Mouse (Mus musculus) thymus, postnatal 14 days (tissue): ENCODE measurements around the gene Uba1.

Experiments used
- DNase-seq: peaks from one replicate; pipeline ENCODE4 v3.0.0; 2021

The Uba1 gene

DNA sequence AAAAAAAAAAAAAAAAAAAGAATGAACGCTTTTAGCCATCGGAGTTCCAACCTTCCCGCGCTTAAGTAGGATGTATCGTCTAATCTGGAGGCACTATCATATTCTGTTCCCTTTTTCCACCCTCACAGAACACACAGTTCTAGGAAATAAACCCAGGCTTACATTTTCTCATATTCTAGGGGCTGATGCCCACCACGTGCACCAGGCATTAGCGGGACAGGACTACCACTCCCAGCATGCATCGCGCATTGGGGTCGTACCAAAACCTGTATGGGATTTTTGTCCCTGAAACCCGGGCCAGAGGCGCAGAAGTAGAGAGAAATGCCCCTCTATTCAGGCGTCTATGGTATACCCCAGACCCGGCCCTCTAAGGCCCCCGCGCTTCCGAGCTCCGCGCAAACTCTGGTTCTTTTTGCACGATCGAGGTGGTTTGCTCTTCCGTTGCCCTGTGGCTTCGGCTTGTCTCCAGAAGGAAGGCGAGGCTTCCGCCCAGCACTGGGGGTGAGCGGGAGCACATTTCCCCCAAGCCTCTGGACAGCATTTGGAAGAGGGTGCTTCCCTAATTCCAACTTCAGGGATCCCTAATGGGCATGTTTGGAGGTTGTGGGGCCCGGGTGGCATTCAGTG is at the start of gene Uba1:
Uba1 (plus strand) TSS at position 301 of the 627 bp plus-strand sequence.
- peak; percentile 87 for DNase-seq

DNA sequence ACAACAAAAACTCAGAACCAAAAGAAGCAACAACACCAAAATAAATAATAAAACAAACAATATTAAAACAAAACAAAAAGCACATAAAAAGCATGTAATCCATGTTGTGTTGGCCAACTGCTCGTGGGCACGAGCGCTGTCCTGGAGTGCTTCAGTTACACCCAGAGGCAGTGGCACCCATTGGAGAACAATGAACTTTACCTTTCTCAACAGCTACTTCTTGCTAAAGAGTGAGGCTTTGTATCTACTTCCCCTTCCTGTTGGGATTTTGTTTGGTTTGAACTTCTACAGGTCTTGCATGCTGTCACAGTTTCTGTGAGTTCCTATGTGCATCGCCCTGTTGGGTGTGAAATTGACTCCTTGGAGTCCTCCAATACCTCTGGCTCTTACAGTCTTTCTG is 49.6 kb upstream of the Uba1 start:
- DNase-seq: no peak

DNA sequence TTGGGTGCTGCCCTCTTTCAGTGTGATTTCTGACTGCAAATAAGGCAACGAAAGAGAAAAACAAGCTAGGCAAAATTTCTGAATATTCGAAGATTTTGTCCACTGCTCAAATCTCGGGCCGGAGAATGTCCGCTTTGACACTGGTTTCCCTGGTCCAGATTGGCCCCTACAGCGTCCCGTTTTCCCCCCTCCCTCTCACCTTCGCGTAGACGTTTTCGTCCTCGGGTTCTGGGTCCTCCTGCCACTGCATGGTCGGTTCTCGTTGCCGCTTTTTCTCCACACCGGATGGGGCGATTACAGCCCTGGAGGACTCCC is 41.3 kb upstream of the Uba1 start:
- DNase-seq: no peak

DNA sequence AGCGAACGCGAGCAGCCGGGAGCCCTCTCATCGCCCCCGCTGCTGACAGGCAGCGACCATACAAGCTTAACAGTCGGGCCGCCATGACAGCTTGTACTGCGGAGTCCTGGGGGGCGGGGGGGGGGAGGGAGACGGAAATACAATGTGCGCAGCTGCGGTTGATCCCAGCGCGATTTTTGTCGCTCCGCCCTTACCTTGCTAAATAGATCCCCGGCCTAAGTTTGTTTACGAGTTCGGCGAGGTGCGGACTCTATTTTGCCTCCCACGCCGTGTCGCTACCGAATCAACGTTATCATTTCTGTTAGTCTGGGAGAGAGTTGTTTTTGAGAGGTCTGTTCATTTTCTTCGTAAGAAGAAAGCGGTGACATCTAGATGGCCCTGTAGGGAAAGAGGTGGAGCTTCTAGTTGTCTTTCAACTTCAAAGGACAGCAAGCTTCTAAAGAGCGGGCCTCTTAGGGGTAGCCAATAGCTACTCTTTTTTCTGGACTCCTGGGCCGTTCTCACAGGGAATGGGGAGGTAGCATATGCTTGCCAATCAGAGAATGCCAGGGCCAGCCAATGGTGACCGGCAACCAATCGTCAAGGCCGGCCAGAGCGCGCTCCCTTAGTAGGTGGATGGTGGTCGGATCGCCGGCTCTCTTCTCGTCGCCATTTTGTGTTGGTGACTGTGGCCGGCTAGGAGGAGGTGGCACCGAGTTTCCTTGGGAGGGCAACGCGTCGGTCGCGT is 40.8 kb upstream of the Uba1 start, which contains the start of the genes Rbm10 and Ndufb11:
Rbm10 (plus strand) TSS at position 328 of the 727 bp plus-strand sequence.
Ndufb11 (minus strand) TSS at position 444 of the 727 bp plus-strand sequence.
- DNase-seq: peak; percentile 69

DNA sequence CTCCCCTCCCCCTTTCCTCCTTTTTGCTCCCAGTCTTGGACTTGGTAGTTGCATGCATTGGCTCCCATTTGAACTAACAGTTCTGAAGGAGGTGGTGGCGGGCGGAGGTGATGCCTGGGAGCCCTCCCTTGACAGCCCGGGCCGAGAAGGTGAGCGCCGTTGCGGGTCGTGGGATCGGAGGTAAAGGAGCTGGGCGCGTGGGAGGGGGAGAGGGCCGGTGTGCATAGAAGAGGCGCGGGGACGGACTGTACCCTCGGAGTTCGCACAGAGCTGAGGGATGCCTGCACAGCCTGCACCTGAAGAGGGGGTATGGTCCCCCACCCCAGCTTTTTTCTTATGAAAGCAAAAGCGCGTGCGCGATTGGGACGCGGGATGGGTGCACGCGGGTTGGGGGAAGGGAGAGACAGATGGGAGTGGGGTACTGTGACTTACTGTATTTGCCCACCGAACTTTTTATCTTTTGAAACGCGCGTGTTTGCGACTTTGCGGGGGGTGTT is 40.2 kb upstream of the Uba1 start:
- DNase-seq: peak; percentile 73

DNA sequence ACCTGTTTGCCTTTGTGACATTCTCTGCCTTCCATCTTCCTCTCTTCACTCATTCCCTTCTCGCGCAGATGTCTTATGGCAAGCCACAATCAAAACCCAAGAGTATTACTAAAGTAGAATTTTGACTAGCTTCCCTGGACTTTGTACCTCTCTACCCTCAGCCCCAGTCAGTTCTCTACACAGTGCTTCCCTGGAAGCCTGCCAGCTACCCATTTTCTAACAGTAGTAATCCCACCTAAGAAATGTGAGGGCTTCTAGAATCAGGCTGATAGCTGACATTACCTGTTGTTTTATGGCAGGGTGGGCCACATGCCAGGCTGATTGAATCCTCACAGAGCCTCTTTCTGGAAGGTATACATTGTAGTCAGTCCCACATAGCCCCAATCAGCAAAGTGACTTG is 20.0 kb upstream of the Uba1 start:
- DNase-seq: no peak

DNA sequence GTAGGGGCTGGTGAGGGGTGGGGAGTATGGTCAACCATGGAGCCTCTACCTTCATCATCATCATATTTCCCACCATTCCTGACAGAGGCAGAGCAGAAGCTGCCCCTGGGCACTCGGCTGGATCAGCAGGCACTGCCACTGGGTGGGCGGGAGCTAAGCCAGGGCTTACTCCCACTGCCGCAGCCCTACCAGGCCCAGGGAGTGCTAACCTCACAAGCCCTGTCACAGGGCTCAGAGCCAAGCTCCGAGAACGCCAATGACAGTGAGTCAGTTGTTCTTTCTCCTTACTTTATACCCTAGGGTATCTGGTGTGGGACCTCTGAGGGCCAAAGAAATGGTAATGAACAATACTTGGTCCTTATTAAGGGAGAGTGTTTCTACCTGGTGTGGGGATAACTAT is 13.3 kb upstream of the Uba1 start:
- no peak for DNase-seq

DNA sequence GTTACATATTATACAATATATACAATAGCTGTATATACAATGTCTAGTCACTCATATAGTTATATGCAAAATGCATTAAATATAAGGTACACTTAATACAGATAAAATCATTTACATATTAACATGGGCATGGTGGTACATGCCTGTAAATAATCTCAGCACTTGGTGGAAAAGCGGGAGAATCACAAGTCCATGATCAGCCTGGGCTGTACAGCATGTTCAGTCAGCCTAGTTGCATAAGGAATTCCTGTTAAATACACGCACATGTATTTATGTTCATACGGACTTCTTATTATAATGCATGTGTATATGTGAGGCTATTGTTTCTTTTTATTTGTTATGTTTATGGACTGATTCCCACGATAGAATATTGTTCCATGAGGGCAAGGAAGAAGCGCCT is 533 bp upstream of the Uba1 start:
- DNase-seq: no peak

DNA sequence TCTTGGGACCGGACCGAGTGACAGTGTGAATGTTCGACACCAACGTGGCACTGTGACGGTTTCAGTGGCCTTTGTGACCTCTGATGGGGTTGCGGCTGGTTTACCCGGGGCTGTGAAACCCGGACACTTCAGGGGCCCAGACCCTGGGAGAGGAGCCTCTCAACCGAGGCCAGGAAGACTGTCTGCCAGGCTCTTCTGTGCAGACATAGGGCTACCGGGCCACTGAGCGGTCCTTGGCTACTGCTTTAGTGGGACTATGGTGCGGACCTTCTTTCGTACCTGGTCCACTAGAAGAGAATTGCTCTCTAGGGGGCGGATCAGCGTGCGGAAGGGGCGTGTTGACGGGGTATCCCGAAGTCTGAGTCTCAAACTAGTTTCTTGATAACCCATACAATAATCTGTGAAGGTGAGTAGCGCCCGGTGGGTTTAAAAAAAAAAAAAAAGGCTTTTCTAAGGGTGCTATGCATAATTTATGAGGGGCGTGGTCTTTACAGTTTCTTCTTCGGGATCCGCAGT is 823 bp downstream of the Uba1 start:
- DNase-seq: peak; percentile 34

DNA sequence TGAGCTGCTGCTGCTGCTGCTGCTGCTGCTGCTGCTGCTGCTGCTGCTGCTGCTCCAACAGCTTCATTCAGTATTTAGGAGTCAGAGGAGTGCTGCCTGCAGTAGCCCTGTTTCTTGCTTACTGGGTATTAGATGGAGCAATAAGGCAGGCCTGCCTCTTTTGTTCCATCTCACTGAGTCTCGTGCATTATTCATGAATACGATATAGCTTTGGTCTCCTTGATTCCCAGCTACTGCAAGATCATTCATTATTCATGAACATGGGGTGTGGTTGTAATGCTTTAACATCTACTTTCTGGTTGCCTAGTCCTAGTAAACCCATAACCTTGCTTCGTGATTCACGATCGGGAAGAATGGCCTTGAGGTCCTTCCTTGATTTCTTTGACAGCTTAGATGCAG is 4.2 kb downstream of the Uba1 start:
- DNase-seq: no peak

DNA sequence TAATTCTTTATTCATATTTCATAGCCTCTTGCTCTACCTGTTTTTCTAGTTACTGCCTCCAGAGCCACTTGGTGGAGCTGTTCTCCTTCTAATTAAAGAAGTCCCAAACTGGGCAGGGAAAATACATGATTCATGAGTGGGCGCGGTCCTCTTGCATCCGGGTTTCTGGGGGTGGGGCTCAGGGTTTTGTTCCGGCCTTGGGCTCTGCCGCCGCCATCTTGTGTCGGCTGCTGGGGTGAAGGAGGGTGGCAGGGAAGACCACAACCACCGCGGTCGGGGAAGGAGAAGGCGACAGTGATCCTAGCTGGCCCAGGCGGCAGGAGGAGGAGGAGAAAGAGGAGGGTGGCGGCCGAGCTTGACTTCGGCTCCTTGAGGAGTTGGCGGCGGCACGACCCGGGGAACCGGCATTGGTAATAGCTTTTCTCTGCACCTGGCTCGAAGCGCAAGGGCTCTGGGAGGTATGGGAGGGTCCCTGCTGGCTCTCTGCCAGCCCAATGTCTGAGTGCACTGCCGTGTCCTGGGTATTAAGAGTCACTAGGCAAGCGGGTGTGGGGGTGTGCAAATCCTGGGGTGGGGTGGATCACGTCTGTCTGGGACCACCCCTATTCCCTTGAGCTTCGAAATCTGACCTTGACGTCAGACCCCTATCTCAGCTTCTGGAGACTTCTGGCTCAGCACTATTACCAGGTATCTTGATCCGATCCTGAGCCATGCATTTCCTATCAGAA is 4.8 kb downstream of the Uba1 start:
- peak; percentile 88 for DNase-seq

DNA sequence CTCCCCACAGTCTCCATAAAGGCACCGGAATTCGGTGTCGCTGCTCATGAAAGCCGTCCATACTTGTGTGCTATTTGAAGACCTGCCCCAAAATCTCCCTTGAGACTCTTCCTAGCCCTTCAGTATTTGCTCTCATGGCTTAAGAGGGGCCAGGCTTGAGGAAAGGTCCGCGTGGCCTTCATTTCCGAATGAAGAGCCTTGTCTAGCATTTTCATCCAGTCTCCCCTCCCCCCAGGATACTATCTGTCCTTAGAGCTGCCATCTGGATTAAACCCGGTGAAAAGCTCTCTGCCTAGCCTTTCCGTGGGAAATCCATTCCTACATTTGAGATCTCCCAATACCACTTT is 5.3 kb downstream of the Uba1 start:
- DNase-seq: no peak

DNA sequence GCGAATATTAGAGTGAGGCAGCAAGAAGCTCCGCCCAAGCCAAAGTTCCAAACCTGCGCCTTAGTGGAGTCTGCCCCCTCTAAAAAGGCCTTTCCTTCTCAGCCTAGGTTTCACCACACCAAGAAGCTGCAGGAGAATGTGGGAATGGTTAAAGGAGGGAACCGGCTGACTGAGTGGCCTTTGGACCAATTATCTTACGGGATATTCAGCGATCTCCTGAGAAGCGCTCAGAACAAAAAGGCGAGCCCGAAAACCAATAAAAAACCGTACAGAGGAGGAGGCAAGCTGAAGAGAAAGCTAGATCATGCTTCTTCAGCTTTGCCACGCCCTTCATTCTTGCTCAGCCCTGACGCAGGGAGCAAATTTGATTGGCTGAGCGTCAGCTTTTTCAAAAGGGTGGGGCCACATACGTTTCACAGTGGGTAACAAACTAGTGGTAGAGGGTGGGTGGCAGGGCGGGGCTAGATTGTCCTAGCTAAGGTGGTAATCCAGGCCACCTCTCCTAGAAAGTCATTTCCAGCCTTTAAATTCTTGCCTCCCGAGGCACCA is 29.5 kb downstream of the Uba1 start, which contains the start of gene Cdk16:
Cdk16 (plus strand) TSS at position 436 of the 549 bp plus-strand sequence.
- DNase-seq: peak; percentile 88

DNA sequence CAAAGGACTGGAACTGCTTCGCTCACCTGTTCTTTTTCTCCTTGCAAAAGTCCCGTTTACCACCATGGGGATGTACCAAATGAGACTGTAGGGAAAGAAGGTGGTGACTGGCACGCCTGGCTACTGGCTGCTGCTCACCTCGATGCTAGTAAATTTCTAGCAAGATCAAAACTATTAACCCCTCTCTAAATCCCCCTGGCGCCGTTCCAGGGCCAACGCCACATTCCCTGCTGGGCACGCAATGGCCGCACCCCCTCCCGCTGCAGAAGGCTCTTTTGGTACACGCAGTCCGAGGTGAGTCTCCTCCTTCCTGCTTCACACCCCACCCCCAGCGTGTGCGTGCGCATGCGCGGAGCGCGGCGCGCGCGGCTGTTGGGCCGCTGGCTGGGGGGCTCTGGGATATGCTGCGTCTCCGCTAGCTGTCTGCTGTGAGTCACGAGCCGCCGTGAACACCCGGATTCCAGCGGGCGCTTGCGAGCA is 30.0 kb downstream of the Uba1 start:
- DNase-seq: peak; percentile 88

DNA sequence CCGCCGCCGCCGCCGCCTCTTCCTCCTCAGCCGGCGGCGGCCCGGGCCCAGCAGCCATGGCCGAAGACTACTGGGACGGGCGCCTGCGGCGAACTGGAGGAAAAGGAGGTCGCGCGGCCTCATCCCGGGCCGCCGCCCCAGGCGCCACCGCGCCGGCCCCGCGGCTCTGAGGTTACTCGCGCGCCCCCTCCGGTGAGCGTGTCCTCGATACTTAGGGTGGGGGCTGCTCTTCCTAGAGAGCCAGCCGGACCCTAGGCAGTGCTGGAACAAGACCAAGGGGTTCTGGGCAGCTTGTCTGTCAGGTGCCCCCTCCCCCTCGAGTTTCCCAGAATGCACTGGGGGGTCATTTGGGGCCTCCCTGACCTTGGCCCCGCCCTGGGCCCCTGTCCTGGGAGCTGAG is 30.5 kb downstream of the Uba1 start:
- DNase-seq: peak; percentile 71

DNA sequence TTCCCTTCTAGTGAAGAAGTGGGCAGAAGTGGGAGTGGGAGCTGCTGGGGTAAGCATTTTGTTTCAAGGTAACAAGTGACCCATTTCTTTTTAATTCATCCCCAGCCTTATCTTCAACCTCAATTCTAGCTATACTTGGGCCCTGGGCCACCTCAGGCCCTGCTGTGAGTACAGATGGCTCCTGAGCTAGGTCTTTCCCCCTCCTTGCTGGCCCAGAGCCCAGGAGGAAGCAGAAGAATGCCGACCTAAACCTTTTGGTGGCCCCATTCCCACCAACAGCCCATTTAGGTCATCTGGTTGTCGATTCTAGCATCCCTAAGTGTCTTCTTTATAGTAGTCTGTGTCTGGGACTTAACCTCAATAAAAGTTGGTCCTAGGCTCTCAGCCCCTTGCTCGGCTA is 33.4 kb downstream of the Uba1 start:
- DNase-seq: no peak

DNA sequence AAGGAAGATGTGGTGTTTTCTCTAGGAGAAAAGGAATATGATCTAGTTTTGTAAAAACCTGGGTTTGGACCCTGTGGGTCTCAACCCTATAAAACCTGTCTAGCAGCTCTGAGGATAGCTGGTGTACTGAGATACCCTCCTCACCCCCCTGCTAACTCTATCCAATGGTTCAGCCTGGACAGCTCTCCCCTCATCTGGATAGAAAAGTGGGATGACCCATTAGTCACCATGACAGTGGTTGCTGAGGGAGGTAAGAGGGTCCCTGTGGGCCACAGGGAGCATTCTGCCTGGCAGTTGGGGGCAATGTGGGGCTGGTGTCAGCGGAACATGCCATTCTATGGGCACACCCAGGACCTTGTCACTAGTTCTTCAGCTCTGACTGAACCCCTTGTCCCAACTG is 34.5 kb downstream of the Uba1 start:
- DNase-seq: no peak

DNA sequence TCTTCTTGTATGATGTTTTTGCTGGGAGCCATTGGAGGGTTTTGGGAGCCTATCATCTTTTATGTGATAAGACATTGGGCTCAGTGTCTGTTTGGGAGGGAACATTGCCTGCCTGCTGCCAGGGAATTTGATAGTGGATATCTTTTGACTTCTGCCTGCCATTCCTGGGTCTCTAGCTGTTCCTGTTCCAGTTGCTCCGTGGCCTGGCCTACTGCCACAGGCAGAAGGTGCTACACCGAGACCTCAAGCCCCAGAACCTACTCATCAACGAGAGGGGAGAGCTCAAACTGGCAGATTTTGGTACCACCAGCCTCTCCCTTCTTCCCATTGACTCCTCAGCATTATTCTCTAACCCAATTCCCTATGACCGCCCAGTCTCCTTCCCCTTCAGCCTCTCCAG is 37.7 kb downstream of the Uba1 start:
- DNase-seq: no peak

DNA sequence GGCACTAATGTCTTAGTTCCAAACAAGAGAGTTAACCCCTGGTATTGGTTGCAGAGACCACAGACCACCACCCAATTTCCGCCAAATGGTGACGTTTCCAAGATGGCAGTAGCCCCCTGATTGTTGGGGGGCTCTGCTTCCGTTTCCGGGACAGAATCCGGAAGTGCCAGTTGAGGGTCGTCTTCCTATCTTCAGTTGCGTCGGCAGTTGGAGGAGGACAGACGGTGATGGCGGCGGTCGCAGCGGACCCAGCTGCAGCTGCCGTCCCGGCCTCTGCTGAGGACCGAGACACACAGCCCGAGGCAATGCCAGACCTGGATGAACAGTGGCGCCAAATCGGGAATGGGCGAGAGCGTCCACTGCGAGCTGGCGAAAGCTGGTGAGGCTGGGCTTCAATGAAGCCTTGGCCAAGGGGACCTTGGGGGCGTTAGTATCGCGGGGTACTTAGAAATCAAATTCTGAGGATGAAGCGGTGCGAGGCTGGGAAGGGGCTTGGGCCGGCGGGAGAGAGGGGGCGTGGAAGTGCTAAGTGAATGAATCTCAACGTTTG is 45.7 kb downstream of the Uba1 start, which contains the start of gene Usp11:
Usp11 (plus strand) TSS at position 166 of the 550 bp plus-strand sequence.
- peak; percentile 49 for DNase-seq

DNA sequence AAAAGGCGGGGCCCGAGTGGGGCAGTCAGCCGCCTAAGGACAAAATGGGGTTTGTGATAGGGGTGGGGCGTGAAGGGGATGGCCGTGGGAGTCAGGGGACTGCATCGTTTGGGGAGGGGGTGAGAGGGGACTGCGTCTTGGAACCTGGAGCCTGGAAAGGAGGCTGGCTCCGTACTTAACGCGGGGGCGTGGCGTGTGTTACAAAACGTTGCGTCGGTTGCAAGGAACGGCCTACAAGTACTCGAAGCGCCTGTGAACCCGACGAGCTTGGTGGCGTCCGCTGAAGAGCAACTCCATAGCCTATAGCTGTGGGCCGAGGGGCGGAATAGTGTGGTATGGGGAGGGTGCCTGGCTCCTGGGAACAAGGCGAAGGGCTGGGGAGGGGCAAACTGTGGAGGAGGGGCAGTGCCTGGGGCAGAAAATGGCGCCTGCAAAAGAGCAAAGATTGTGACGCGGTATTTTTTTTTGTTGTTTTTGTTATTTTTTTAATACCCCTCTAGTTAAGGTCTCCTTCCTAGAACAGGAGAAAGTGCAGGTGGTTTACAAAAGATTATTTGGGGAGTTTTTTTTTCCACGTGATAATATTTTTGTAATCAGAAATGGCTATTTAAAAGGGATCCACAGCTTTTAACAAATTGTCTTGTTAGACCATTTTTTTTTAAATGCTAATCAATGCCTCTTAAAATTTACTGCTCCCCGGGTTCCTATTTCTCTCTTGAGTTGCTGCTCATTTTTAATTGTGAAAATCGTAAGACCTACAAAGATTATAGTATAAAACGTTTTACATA is 46.4 kb downstream of the Uba1 start:
- DNase-seq: peak; percentile 79

DNA sequence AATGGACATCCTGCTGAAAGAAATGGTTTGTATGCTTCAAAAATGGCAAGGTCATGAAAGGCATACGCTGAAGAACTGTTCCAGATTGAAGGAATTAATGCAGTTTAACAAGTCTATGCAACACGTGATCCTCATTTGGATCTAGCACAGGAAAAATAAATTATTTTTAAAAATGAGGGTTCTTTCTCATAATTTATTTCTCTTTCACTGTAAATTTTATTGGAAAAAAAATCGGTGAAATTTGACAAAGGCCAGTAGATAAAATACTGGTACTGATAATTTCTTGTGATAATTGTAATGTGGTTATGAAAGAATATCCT is 46.9 kb downstream of the Uba1 start:
- no peak for DNase-seq

DNA sequence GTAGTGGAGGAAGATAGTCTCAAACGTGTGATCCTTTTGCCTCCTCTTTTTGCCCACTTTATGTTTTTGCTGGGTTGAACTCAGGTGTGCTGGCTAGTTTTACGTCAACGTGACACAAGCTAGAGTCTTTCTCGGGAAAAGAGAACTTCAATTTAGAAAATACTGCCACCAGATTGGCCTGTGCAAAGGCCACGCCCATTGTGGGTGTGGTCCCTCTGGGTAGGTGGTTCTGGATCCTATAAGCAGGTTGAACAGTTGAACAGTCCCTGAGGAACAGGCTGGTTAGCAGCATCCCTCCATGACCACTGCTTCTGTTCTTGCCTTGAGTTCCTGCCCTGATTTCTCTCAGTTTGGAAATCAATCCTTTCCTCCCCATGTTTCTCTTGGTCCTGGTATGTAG is 70.6 kb downstream of the Uba1 start:
- DNase-seq: no peak
